Mouse (Mus musculus): ENCODE data around the gene Coq6.

Coq6 gene

DNA sequence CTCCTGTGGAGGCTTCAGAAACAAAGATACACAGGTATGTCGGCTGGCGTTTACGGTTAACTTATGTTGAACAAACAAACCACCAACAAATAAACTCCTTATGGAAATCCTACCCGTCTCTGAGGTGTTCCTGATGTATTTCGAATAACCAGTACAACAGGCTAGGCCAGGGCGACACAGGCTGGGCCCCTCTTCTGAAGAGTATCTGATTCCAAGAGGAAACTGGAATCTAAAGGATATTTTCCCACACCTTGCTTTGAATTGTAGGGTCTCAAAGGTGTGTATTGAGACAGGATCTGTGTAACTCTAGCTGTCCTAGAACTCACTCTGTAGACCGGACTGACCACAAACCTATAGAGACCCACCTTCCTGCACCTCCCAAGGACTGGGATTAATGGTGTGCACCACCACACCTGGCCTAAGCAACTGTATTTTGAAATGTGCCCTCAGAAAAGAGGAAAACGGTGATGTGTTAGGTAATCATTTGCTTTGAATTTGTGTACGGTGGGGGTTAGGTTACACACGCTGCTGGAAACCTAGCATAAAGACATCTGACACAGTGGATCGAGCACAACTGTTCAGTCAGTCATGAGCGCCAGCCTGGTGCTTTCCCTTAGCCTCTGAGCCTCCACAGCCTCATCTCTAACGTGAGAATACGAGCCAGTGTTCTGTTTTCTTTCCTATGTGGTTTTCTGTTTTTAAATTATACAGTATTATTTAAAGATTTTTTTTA lies 35.7 kb downstream of the Coq6 start:
- DNase-seq = no peak

DNA sequence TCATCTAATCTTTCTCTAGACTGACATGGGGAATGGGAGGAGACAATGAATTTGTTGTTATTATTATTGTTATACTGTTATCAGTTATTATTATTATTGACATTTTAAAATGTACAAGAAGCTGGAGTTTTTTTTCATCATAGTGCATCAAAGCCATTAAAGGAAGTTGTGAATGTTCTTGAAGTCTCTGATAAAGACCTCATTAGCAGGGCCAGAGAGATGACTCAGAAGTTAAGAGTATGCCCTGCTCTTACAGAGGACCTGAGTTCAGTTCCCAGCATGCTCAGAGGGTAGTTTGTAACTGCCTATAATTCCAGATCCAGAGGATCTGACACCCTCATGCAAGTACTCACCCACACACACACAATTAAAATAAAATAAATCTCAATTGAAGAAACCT lies 36.2 kb downstream of the Coq6 start:
- no peak for DNase-seq

GRCm38 (mm10) chr12:84398629-84399028 lies 37.2 kb downstream of the Coq6 start:
- no peak for DNase-seq

- DNase-seq = no peak
These were observed 37.7 kb downstream of the Coq6 start for GRCm38 (mm10) chr12:84399135-84399534.

DNA sequence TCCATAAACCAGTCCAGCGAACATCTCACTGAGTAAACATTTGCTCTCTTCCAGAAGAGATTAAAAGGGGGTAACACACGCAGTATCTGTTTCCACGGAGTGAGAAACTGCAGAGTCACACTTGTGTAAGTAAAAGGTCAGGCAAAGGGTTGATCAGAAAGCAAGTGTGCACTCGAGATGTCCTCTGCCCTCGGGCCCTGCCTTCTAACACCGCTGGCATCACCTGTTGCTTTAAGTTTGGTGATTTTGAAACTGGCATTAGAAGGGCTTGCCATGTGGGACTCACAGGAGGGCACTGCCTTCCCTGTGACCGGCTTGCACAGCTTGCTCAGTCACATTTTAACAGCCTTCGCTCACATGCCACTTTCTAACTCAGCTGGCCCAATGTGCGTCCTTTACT lies 38.2 kb downstream of the Coq6 start:
- no peak for DNase-seq

DNA sequence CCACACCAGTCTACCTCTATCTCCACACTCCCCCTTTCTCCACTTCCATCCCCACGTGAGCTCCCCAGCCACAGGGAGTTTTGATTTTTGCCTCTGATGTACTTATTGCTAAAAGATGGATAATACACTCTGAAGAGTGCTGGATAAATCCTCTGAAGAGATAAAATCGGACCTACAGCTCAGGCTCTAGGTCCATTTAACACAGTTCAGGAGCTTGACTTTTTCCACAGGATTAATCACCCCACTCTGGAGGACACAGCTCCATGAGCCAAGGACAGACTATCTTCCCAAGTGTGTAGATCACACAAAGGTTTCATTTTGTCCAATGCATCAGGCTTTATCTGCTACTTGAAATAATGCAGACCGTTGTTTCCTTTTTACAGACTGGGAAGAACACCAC lies 38.6 kb downstream of the Coq6 start:
- DNase-seq = no peak

DNA sequence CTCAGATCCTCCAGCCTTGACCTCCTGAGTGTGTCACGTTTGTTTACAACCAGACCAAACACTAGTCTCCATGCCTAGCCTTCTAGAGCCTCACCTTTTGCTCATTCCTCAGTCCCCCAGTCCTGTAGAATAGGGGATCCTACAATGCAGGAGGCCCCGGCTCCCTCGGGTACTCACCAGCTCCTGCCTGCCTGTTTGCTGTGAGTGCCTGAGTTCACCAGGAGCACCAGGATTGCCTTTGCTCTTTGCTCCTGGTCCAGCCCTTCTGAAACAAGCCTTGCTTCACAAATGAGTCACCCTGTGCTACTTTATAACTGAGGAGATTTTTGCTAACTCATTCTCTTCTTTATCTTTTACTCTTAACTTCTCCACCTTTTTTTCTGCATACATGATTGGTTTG lies 39.2 kb downstream of the Coq6 start:
- DNase-seq = no peak

GRCm38 (mm10) chr12:84402923-84403322 lies 41.5 kb downstream of the Coq6 start:
- DNase-seq = no peak

DNA sequence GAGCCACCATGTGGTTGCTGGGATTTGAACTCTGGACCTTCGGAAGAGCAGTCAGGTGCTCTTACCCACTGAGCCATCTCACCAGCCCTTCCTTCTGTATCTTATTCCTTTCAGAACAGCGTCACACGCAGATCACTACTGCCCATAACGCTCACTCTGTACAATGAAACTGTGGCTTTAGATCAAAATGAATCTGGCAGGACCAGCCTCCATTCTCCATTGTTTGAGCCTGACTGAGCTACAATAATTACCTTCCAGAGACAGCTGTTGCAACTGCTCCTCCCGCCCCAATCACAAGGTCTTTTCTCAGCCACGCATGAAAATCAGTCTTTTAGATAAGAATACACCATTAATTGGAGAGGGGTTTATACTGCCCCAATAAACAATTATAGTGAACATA lies 43.1 kb downstream of the Coq6 start:
- DNase-seq = no peak

DNA sequence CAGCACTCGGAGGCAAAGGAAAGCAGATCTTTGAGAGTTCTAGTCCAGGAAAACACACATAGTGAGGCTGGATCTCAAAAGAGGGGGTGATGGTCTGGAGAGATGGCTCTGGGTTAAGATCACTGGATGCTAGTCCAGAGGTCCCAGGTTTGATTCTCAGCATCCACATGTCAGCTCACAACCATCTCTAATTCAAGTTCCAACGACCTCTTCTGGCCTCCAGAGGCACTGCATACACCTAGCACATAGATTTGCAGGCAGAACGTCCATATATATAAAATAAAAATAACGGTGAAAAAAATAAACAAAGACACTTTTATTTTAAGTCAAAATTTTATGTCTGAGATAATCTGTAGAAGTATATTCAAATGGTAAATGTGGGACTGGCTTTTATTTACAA lies 45.8 kb downstream of the Coq6 start:
- DNase-seq = no peak

GRCm38 (mm10) chr12:84407874-84408818 lies 46.7 kb downstream of the Coq6 start:
- DNase-seq = peak; percentile 35

GRCm38 (mm10) chr12:84408819-84409507 lies 47.5 kb downstream of the Coq6 start, which contains the start of the genes Entpd5 and Bbof1:
Gene Entpd5, minus strand, starts transcription at chr12:84409029.
Gene Bbof1, plus strand, starts transcription at chr12:84409071.
- DNase-seq = peak; percentile 93

DNA sequence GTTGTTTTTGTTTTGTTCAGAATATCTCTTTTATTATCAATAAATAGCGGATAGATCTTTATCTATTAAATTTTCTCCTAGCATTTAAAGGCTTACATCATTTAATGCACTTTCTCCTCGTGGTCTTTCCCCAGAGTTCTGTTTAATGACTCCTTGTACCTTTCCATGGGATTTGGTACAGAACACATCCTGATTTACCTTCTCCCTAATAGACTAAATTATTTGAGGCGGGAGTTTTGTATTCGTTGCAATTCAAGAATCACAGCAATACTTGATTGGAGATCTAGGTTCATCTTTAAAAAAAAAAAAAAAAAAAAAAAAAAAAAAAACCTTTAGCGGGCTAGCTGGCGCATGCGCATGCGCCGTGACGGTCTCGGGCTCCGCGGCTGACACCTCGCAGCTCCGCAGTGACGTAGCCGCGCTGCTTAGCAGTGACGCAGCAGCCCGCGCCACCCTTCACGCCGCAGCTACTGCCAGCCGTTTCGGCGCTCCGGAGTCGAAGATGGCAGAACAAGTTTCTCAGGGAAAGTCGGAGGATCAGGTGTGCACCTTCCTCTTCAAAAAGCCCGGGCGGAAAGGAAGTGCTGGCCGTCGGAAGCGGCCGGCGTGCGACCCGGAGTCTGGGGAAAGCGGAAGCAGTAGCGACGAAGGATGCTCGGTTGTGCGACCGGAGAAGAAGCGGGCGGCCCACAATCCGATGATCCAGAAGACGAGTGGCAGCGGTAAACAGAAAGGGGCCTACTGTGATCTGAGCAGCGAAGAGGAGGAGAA lies 55.6 kb downstream of the Coq6 start, which contains the start of gene Rnf113a2:
Rnf113a2 (plus strand) TSS at position 363 of the 771 bp plus-strand sequence.
- DNase-seq = peak; percentile 88

GRCm38 (mm10) chr12:84417605-84417922 lies 56.1 kb downstream of the Coq6 start:
- no peak for DNase-seq

Measured in lung, postnatal 10 days (tissue).